Mouse (Mus musculus) layer of hippocampus, postnatal 14 days (tissue): ENCODE results near the gene Pcnx. TPM values are rescaled to one million over a fixed set of nuclear protein-coding genes. Genes with fewer than 3 reads are reported as not detected.

Experiments used
- total RNA-seq, 2 experiments: library from RNA; stranded (reverse); gene quantifications; 2 replicates each; pipeline ENCODE4 v1.2.3; 2021

The Pcnx gene
- total RNA-seq, 2 experiments from 2014 or later = 97.4 to 115 TPM

Other genes starting within 250 kb of the Pcnx start
- 10 to 100 TPM; 49.8 to 50.4 TPM for gene Ttc9, start 228.8 kb upstream of the Pcnx start, total RNA-seq
- 10 to 100 TPM; 36.6 to 44.4 TPM for gene Map3k9, start 78.8 kb upstream of the Pcnx start, total RNA-seq